Mouse (Mus musculus) erythroblast, embryonic 14.5 days (primary cell): Measurements from ENCODE around the gene Aif1.

ENCODE experiments used
- GATA1 ChIP-seq: IDR thresholded peaks from 2 replicates; pipeline ENCODE4 v1.6.1; 2012; ENCODE audit warnings: low read length, inconsistent platforms, mixed read lengths
- TAL1 ChIP-seq: IDR thresholded peaks from 3 replicates; pipeline ENCODE4 v1.6.1; 2012; ENCODE audit warnings: low read length, inconsistent platforms, mixed read lengths

DNA sequence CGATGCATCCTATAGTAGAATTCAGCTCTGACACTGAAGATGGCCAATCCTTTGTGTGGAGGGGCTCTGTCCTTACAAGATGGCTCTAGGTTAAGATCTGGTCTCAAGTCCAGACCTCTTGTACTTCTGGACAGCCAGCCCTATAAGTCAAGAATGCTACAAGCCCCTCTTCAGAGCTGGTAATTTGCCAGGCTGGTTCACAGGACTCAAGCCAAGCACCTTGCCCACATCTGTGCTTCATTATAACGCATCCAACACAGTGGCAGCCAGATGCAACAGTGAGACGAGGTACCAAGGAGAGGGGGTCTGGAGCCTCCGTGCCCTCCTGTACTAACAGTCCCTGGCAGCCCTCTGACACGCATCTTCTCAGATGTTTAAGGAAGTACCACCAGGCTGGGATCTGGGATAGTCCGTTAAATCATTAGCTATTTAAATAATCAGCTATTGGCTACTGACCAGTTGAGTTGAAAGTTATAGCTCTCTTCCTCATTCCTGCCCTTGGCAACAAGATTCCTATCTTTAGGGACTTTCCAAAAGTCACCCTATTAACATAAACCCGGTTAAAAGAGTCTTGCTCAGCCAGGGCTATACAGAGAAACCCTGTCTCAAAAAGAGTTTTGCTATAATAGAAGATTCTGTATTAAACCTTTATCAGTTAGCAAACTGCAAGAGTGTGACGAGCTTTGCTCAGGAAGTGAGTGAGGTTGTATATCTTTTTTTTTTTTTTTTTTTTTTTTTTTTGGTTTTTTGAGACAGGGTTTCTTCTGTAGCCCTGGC lies 1.5 kb downstream of the Aif1 start:
- TF ChIP-seq GATA1: no peak
- TF ChIP-seq TAL1: no peak
